Mouse (Mus musculus): Measurements from ENCODE around the gene Polr3b.

DNA sequence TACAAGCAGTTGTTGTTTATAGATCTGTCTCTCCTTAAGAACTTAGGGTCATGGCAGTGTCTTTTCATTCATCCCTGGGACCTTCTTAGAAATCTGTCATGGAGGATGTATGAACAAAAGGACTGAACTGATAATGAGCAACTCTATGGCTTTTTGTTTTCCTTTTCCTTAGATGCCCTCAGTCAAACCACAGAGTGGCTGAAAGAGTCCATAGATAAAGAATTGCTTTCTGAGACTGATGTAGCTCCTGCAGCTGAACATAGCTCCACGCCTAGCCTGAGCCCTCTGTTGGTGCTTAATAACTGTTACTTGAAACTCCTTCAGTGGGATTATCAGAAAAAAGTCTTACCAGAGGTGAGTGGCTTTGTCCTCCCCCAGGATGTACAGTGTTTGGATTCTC, 17.8 kb upstream of the Polr3b start:
- TF ChIP-seq GATA1 (IDR thresholded peaks at IDR 0.05; ENCODE audit: low read length): no peak
- no peak for TF ChIP-seq TAL1 (IDR thresholded peaks at IDR 0.05; ENCODE audit: low read length)
